Mouse (Mus musculus): Measurements from ENCODE around the gene Rreb1.

Gene Rreb1

DNA sequence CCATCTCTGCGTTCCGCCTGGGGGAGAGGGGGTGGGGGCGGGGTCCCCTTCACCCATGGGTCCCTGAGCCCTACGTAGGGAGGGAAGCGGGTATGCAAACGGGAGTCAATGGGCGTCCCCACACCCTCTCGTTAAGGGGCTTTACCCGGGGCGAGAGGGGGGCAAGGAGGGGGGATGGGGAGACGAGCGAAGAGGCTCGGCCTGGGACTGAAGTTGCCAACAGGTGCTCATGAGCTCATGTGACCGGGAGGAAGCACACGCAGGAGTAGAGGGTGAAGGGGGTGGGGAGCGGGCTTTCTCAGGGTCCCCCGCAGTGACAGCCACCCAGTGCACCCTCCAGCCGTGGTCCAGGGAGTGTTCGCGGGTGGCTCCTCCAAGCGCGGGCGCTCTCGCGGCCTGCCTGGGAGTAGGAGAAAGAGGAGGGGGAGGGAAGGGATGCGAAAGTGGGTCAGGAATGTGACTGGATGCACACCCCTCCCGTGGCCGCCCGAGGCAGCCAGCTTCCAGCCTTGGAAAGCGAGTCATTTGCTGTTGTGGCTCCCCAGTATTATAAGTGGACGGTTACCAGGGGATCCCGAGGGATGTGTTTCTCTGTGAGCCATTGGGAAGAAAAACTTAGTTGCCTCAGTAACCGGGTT is 513 bp downstream of the Rreb1 start:
- peak in 1 of 2 experiments; percentile 19 for DNase-seq (ENCODE audit: low read depth in 2 of 2, low spot score in 2 of 2)

GRCm38 (mm10) chr13:37779251-37779667 is 1.1 kb downstream of the Rreb1 start:
- peak in 1 of 2 experiments; percentile 15 for DNase-seq (ENCODE audit: low read depth in 2 of 2, low spot score in 2 of 2)

DNA sequence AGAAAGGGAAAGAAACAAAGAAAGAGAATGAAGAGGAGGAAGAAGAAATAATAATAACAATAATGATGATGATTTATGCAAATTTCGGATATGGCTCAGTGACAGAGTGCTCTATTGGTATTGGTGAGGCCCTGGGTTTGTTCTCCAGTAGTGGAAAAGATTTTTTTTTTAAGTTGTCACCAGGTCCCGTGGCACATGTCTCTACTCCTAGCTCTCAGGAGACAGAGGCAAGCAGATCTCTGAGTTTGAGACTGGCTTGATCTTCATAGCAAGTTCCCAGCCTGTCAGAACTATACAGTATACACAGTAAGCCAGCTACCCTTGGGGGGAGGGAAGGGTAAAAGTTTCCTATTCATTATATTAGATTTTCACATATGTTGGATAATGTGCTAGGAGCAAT is 3.4 kb downstream of the Rreb1 start:
- no peak for DNase-seq (ENCODE audit: low read depth in 2 of 2, low spot score in 2 of 2)

GRCm38 (mm10) chr13:37782144-37782543 is 3.9 kb downstream of the Rreb1 start:
- no peak for DNase-seq (ENCODE audit: low read depth in 2 of 2, low spot score in 2 of 2)

DNA sequence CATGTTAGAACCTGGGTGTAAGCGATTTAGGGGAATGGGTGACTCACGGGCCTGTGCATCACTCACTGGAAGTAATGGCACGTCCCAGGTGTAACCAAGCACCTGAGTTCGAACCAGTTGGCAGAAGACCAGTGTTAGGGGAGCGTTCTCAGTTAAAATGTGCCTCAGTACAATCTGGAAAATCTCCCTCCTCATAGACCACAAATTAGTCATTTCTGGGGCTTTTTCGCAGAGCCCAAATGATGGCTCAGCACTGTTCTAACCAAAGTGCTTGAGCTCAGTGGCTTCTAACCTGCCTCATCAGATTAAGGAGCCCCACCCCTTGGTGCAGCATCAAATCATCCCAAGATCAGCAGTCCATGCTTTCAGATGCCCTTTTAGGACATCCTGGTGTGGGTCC is 5.5 kb downstream of the Rreb1 start:
- DNase-seq (ENCODE audit: low read depth in 2 of 2, low spot score in 2 of 2) = no peak

DNA sequence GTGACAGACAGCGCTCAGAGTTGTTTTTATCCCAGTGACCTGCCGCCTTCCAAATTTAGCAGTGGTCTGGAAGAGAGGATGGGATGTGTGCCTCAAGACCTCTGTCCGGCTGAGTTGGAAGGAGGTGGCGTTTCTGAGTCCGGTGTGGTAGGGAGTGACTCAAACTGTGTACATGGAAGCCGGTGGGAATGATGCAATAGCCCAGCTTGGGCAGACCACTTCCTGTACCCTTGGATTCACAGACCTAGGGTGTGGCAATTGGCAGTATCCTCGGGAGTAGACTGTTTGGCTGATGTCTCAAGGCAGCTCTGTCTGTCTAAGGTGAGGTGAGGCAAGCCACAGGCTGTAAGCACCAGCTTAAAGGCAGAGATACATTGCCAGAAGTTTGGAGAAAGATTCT is 6.0 kb downstream of the Rreb1 start:
- DNase-seq (ENCODE audit: low read depth in 2 of 2, low spot score in 2 of 2) = no peak

DNA sequence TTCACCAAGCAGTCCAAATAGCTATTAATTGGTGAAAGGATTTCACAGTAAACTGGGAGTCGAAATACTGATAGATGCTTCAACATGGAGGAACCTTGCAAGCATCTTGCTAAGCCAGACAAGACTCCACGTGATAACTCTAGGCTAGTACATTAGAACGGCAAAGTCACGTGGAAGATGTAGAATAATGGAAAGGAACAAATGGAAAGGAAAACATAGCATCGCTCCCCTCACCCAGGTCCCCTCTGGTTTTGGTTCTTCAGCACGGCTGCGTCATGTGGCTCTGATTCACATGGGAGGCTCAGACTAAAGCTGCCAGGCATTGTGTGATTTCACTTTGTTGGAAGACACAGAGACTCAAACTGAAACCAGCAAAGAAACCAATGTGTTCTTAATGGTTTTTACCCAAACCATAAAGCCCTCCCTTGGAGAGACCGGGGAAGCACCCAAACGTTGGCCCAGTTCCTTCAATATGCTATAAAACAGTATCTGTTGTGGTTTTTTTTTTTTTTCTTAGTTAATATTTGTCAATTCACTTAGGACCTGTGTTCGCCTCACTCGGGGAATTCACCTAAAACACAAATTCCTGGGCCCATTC is 14.6 kb downstream of the Rreb1 start:
- no peak for DNase-seq (ENCODE audit: low read depth in 2 of 2, low spot score in 2 of 2)

GRCm38 (mm10) chr13:37798811-37799210 is 20.6 kb downstream of the Rreb1 start:
- DNase-seq (ENCODE audit: low read depth in 2 of 2, low spot score in 2 of 2) = no peak

DNA sequence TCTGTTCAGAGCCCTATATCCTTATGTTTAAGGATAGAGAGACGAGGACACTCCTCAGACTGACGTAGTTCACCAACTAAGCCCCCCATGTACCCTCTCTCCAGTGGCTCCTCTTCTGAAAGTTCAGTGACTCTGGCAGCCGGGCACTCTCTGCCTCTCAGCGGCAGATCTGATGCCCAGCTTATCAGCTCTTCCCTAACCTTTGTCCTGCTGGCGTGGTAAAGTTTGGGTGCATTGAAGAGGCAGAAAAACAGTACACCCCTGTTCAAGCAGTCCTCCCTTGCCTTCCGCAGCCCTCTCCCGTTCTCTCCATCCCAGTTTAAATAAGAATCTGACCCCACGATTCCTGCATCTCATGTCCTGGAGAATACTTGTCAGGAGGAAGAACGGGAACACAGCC is 21.2 kb downstream of the Rreb1 start:
- DNase-seq (ENCODE audit: low read depth in 2 of 2, low spot score in 2 of 2) = no peak

GRCm38 (mm10) chr13:37801101-37802075 is 23.2 kb downstream of the Rreb1 start:
- peak; percentile 24 to 41 for DNase-seq (ENCODE audit: low read depth in 2 of 2, low spot score in 2 of 2)

- DNase-seq (ENCODE audit: low read depth in 2 of 2, low spot score in 2 of 2) = no peak
Observed at GRCm38 (mm10) chr13:37802246-37803003, 24.2 kb downstream of the Rreb1 start.

GRCm38 (mm10) chr13:37803244-37803643 is 25.0 kb downstream of the Rreb1 start:
- no peak for DNase-seq (ENCODE audit: low read depth in 2 of 2, low spot score in 2 of 2)

DNA sequence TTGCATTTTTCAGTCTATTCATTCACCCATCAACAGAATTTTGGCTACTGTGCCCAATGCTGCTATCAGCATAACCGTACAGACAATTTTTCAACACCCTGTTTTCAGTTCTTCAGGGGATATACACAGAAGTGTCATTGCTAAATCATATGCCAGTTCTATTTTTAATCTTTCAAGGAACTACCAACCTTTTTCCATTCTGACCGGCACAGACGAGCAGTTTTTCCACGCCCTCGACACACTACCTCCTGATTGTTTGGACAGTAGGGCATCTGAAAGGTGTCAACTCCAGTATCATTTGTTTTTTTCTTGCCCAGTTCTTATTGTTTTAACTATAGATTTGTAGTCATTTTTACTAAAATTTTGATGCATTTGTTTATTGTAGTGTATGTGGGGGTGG is 25.8 kb downstream of the Rreb1 start:
- DNase-seq (ENCODE audit: low read depth in 2 of 2, low spot score in 2 of 2) = no peak

DNA sequence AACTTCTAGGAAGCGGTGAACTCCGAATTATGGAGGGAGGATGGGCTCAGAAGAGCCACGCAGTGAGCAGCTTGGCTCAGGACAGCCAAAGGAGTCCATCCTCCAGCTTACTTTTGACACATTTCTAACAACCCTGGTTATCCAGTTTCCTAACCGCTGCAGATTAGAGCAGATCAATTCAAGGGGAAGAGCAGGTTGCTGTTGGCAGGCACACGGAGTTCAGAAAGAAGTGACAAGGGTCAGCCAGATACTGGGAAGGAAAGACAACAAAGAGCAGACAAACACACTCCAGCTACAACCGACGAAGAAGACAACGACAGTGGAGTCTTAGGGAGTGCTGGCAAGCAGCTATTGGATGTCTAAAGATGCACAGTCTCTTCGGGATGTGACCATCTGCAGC is 36.8 kb downstream of the Rreb1 start:
- no peak for DNase-seq (ENCODE audit: low read depth in 2 of 2, low spot score in 2 of 2)

DNA sequence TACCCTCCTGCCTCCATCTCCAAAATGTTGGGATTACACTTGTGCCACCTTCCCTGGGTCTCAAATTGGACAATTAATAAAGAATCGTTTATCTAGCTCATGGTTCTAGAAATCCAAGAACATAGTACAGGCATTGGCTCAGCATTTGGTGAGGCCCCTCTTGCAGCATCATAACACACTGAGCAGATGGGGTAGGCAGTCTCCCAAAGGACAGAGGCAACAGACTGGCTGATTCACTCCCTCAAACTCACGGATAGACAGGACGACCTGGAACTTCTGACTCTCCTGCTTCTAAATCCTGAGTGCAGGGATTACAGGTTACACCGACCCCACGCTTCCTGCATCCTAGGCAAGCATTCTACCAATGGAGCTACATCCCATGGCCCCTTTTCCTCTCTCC is 38.5 kb downstream of the Rreb1 start:
- DNase-seq (ENCODE audit: low read depth in 2 of 2, low spot score in 2 of 2) = no peak

DNA sequence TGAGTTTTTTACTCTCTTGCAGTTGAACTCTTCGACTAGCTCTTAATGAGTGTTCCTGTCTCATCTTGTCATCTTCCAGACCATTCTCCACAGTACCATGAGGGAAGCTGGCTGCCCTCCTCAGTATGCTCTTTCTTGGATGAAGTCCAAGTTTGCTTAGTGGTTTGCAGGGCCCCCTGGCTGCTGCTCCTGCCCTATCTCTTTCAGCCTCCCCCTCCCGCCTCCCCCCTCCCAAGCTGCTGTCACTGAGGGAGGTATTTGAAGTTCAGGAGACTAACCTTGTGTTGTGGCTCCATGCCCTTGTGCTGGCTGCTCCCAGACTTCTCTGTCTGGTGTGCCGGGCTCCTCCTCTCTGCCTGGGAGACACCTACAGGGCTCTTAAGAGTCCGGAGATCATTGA is 43.2 kb downstream of the Rreb1 start:
- DNase-seq (ENCODE audit: low read depth in 2 of 2, low spot score in 2 of 2) = no peak

DNA sequence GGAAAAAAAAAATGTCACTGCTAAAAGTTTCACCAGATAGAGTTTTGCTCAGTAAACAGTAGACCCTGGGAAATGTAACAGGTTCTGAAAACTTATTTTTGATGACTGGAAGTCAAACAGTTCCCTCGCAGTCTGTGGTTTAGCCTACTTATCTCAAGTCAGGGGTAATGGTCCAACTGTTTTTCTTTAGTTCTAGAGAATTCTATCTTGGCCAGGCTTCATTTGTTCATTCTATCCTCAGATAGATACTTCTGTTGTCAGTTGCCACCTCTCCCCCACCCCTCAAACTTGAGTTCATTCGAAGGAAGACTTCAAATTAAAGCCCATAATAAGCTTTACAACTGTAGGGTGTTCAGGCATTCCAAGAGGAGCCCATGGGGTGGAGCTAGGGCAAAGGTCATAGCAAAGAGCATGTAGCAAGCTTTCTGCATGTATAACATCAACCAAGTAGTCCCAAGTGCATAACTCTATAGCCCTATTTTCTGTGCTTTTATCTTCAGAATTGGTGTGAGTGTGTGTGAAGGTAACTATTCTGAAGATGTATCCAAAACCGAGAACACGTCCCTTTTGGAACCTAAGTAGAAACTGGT is 46.2 kb downstream of the Rreb1 start:
- no peak for DNase-seq (ENCODE audit: low read depth in 2 of 2, low spot score in 2 of 2)

DNA sequence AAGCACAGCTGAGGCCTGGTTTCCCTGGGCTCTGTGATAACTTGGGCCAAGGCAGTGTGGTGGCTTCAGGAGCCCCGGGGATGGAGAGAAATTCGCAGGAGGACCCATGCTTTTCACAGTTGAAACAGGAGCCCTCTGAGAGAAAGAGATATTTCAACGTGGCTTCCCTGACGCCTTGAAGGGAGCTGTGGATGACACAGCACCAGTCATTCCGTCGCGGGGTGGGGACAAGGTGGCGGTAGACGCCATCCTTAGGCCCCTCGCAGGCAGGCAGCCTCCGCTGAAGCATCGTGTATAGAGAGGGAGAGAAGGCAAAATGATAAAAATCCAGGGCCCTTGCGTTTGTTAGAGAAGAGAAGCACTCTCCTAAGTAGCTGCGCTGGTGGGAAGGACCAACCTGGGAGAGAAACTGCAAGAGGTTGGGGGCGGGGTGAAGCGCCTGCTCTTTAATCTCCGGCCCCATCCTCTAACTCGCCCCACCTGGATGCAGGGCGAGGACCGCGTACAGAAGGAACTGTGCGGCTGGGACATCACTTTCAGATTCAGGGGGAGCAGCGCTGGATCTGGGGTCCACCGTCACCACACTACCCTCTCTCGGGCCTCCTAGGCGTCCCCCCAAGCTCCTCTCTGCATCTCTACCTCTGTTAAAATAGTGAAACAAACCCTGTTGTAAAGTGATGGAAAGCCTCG is 46.9 kb downstream of the Rreb1 start:
- peak; percentile 13 to 33 for DNase-seq (ENCODE audit: low read depth in 2 of 2, low spot score in 2 of 2)

DNA sequence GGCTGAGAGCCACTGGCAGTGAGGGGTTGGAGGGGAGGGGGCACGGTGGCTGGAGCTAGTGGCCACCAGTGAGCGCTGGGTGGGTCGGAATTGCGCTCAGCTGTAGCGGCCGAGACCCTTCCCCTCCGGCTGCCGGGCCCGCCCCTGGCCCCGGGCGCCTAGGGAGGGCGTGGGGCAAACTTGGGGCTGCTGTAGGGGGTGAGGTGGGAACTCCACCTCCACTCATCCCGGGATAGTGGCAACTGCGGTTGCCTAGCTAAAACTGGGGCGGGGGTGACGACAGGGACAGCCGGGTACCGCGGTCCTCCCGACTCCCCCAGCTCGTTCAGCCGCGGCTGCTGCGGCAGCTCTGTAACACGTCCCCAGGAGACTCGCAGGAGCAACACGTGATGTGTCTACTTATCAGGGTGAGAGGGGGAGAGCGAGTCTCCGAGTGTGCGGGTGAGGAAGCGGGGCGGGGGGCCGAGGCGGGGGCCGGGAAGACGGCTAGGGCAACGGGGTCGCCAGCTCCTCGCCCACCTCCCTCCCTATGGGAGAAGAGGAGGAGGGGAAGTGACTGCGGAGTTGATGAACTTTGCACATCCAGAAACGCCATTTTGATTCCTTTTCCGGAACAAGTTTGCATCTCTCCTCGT is 47.6 kb downstream of the Rreb1 start:
- DNase-seq (ENCODE audit: low read depth in 2 of 2, low spot score in 2 of 2) = peak; percentile 31 to 55

All from CD8-positive naive resting alpha-beta T cell, adult 2 months (primary cell).